Mouse (Mus musculus) left cerebral cortex, postnatal 25 days (tissue): ENCODE results near the gene Med12l. TPM values are rescaled to one million over a fixed set of nuclear protein-coding genes. Genes with fewer than 3 reads are reported as not detected.

Experiments used
- DNase-seq, 2 experiments: peaks; one replicate each; pipeline ENCODE4 v3.0.0; 2022; ENCODE audit warnings: low spot score in 2 of 2, mixed read lengths in 1 of 2
- intact Hi-C: fragments of 180-260 bp; cut with DNase I; formaldehyde crosslinking; loops from one replicate; pipeline ENCODE4 v1.15.1; 2025
- total RNA-seq, 2 experiments: library from RNA; stranded (reverse); gene quantifications; 2 replicates each; pipeline ENCODE4 v1.2.3; 2021

Gene Med12l
- total RNA-seq, 2 experiments from 2014 or later, result 37.4 to 44.7 TPM

- intact Hi-C loops, result loop anchor here (5.0 kb wide), 1 partner anchor 52 kb away; the partner anchor contains the start of gene P2ry12
- DNase-seq, result no peak
Observed at GRCm38 (mm10) chr3:59210727-59211126, 205.1 kb downstream of the Med12l start, which contains the start of gene P2ry13. TSS of gene P2ry13 (minus strand) at chr3:59210882.

- intact Hi-C loops, result loop anchor here (5.0 kb wide), 1 partner anchor 51 kb away; the partner anchor contains the start of gene P2ry12
- peak in 1 of 2 experiments; percentile 37 for DNase-seq
Observed at GRCm38 (mm10) chr3:59211784-59212183, 206.2 kb downstream of the Med12l start.

- DNase-seq, result no peak
- intact Hi-C loops, result loop anchor here (5.0 kb wide), 1 partner anchor 50 kb away; the partner anchor contains the start of gene P2ry12
Observed at GRCm38 (mm10) chr3:59212404-59212803, 206.8 kb downstream of the Med12l start.

GRCm38 (mm10) chr3:59217211-59217610, 211.6 kb downstream of the Med12l start:
- DNase-seq, result no peak
- intact Hi-C loops, result no loop called here

- intact Hi-C loops, result no loop called here
- DNase-seq, result no peak
Observed at GRCm38 (mm10) chr3:59219326-59219725, 213.7 kb downstream of the Med12l start.

GRCm38 (mm10) chr3:59222303-59222702, 216.7 kb downstream of the Med12l start:
- intact Hi-C loops, result no loop called here
- DNase-seq, result no peak

- intact Hi-C loops, result loop anchor here (5.0 kb wide), 1 partner anchor 37 kb away; the partner anchor contains the start of gene P2ry12
Observed at GRCm38 (mm10) chr3:59225411-59225810, 219.8 kb downstream of the Med12l start.

GRCm38 (mm10) chr3:59227696-59228095, 222.1 kb downstream of the Med12l start:
- intact Hi-C loops, result loop anchor here (5.0 kb wide), 1 partner anchor 35 kb away; the partner anchor contains the start of gene P2ry12
- no peak for DNase-seq

More at GRCm38 (mm10) chr3:59225411-59225810, 219.8 kb downstream of the Med12l start:
- no peak for DNase-seq

GRCm38 (mm10) chr3:59228730-59229551, 223.3 kb downstream of the Med12l start:
- DNase-seq, result peak in 1 of 2 experiments; percentile 70

GRCm38 (mm10) chr3:59230912-59231311, 225.3 kb downstream of the Med12l start:
- peak in 1 of 2 experiments; percentile 67 for DNase-seq
- intact Hi-C loops, result no loop called here

More at GRCm38 (mm10) chr3:59228730-59229551, 223.3 kb downstream of the Med12l start:
- intact Hi-C loops, result loop anchor here (5.0 kb wide), 1 partner anchor 33 kb away; the partner anchor contains the start of gene P2ry12

- DNase-seq, result no peak
- intact Hi-C loops, result no loop called here
Observed at GRCm38 (mm10) chr3:59234878-59235277, 229.3 kb downstream of the Med12l start.

GRCm38 (mm10) chr3:59243384-59243783, 237.8 kb downstream of the Med12l start:
- peak; percentile 77 to 90 for DNase-seq
- intact Hi-C loops, result no loop called here

GRCm38 (mm10) chr3:59248031-59248430, 242.4 kb downstream of the Med12l start:
- intact Hi-C loops, result no loop called here
- DNase-seq, result no peak

- intact Hi-C loops, result no loop called here
- DNase-seq, result no peak
Observed at GRCm38 (mm10) chr3:59250454-59250853, 244.8 kb downstream of the Med12l start.

GRCm38 (mm10) chr3:59257740-59258664, 252.4 kb downstream of the Med12l start:
- intact Hi-C loops, result no loop called here
- DNase-seq, result peak in 1 of 2 experiments; percentile 35

GRCm38 (mm10) chr3:59260745-59261144, 255.1 kb downstream of the Med12l start:
- intact Hi-C loops, result loop anchor here (5.0 kb wide), 2 partner anchors 33 to 48 kb away; partner anchors contain the start of gene P2ry13
- DNase-seq, result peak in 1 of 2 experiments; percentile 43

GRCm38 (mm10) chr3:59261709-59262472, 256.3 kb downstream of the Med12l start:
- intact Hi-C loops, result loop anchor here (5.0 kb wide), 2 partner anchors 35 to 50 kb away; partner anchors contain the start of gene P2ry13
- no peak for DNase-seq

- no peak for DNase-seq
- intact Hi-C loops, result loop anchor here (5.0 kb wide), 2 partner anchors 35 to 50 kb away; partner anchors contain the start of gene P2ry13
Observed at GRCm38 (mm10) chr3:59262704-59263103, 257.1 kb downstream of the Med12l start, which contains the start of gene P2ry12. TSS of gene P2ry12 (minus strand) at chr3:59262871.
